Mouse (Mus musculus) urinary bladder, adult 18-20 months (tissue): Measurements from ENCODE around the gene Camkmt.

ENCODE experiments used
- DNase-seq, 2 experiments: peaks; one replicate each; pipeline ENCODE4 v3.0.0; 2022; ENCODE audit warnings: low spot score in 2 of 2, mixed read lengths in 2 of 2

The Camkmt gene

DNA sequence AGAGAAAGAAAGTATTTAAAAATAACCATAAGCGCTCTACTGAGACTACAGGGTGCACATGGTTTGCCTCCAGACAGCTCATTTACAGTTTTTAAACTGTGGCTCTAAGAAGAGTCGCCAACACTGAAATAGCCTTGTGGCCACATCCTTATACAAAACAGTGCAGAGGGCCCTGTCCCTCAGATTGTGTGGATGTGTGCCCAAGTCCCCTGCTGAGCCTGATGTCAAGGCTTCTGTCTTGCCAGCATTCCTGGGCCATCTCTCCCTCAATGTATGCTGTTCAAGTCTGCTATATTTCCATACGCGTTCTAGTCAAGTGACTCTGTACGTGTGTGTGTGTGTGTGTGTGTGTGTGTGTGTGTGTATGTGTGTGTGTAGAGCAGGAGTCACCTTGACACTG lies 201.2 kb downstream of the Camkmt start:
- no peak for DNase-seq

DNA sequence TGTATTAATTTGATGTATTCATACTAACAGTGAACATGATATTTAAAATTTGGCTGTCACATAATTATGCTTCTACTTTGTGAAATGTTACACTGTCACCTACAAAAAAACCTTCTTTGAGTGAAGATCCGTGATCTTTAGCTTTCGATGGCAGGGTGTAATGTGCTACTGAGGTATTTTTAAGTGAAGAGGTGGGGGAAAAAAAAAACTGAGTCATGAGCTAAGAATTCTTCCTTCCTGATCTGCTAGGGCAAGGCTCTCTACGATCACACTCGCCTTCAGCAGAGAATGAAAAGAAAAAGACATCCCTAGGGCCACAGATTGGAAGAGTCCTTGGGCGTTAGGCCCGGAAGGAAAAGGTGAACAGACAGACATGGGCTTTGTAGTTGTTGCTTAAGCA lies 201.9 kb downstream of the Camkmt start:
- DNase-seq: no peak

- DNase-seq: no peak
Measured at GRCm38 (mm10) chr17:85303686-85304085, 213.3 kb downstream of the Camkmt start.

- DNase-seq: no peak
Measured at GRCm38 (mm10) chr17:85308566-85308965, 218.2 kb downstream of the Camkmt start.

DNA sequence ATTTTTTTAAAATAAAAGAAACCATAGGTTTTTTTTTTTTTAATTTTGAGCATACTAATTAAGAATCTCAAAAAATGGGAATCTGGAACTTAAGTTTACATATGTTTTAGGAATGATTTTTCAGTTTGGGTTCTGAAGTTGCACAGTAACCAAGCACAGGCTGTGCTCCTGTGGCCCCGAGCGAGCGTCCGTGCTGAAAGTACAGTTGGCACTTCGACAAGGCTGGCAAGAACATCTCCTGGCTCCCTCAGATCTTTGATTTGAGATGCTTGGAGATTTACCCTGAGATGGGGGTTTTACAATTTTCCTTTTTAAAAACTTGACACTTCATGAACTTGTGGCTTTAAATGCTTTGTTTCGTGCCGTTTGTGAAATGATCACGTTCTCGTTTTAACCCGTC lies 218.7 kb downstream of the Camkmt start:
- DNase-seq: no peak

DNA sequence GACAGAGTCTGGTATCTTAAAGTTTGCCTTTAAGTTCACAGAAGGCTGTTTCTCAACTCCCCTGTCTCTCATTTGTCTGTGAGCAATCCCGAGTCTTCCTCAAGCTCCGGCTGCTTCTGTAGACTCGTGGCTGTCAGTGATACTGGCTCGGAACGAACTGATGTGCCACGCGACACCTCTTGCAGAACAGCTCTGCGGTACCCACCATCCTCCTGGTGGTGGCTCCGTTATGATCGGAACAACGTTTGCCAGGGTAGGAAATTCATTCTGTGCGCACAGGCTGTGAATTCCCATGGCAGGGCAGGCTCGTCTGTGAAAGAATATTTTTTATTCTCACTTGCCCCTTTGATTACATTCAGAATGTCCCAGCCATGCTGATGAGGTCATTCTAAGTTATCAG lies 221.0 kb downstream of the Camkmt start:
- no peak for DNase-seq

DNA sequence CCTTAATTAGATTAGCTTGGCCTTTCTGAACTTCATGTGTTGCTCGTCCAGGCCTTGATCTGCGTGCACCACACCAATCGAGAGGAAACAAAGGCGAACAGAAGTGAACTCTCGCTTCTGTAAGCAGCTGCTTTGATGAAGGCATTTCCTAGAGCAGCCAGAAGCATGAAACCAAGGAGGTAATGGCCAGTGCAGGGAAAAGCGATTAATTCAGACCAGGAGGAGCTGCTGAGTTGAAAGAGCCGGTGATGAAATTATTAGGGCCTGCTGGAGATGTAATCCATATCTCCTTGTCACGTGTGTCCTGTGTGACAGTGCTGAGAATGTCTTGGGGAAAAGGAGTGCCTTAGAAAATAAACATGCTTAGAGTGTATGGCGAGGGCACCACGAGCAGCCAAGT lies 228.0 kb downstream of the Camkmt start:
- no peak for DNase-seq

GRCm38 (mm10) chr17:85319779-85320300 lies 229.5 kb downstream of the Camkmt start:
- DNase-seq: no peak

GRCm38 (mm10) chr17:85328901-85329300 lies 238.5 kb downstream of the Camkmt start:
- no peak for DNase-seq

GRCm38 (mm10) chr17:85335464-85335863 lies 245.1 kb downstream of the Camkmt start:
- DNase-seq: no peak

GRCm38 (mm10) chr17:85337666-85338065 lies 247.3 kb downstream of the Camkmt start:
- no peak for DNase-seq

DNA sequence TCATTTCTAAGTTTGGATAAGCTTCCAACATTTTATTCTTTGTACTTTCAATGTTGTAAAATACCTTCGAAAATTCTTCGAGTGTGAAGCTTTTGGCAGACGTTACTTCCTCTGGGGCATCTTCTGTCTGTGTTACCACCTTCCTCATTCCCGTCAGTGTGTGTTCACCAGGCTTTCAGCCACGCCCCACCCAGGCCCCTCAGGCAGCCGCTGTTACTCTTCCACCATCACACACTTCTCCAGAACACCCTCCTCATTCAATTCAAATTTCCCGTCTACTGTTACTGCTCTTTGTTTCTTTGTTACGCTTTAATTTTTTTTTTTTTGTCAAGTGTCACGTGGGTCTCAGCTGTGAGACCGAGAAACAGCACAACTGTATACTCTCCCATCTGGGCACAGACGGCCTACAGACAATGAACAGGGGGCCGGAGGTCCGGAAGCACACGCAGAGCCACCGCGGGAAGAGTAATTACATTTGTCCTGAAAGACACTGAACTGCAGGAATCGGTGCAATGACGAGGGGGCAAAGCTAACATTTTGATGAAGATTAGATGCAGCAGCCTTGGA lies 250.9 kb downstream of the Camkmt start:
- DNase-seq: no peak

GRCm38 (mm10) chr17:85342471-85342870 lies 252.1 kb downstream of the Camkmt start:
- no peak for DNase-seq

GRCm38 (mm10) chr17:85343435-85343834 lies 253.1 kb downstream of the Camkmt start:
- no peak for DNase-seq

DNA sequence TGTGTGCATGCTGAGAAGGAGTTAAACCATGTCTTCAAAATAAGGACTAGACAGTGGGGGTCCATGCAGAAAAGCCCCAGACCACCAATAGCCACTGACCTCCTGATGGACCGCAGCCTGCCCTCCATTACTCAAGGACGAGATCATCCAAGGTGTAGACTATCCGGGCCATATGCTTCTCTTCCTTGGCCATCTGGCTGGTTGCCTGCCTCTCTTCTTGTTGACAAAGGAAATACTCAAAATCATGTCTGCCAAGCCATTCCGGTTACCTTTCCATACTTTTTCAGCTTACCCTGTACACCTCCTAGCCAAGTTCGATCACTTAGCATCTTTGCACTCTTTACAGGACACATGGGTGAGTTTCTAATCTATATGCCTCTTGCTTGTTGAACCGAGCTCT lies 256.3 kb downstream of the Camkmt start:
- no peak for DNase-seq

DNA sequence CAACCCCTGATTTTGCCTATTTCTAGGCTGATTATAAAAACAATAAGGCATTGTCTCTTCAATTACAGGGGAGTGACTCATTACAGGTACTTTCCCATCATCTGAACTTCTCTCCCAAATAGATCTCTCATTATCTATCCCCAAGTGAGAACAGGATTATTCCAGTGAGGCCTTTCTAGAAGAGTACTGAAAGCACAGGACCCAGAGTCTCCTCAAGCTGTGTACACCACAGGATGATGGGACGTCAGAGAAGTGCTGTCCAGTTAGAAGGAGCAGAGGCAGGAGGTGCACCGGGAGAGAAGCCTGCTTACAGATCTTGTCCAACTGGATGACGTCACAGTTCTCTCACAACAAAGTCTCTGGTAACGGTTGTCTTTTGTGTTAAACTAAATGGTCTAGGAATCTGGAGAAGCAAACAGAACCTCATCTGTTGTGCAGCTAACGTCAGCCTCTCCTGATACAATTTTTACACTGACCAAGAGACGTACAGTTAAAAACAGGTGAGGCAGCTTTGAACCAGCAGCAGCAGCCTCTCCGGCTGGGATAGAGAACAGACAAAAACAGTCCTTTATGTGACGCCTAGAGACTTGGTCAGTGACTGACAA lies 259.1 kb downstream of the Camkmt start:
- no peak for DNase-seq

DNA sequence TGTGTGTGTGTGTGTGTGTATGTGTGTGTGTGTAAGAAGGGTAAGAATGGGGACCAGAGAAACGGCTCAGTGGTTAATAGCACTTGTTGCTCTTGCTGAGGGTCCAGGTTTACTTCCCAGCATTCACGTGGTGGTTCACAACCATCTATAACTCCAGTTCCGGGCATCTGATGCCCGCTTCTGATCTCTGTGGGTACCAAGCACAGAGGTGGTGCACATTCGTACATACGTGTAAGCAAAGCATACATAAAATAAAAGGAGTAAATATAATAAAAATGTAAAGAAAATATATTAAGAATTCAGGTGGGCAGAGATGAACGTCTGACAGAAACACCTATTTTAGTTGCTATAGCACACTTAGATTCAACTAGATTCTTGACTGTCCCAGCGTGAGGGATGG lies 260.9 kb downstream of the Camkmt start:
- DNase-seq: no peak

DNA sequence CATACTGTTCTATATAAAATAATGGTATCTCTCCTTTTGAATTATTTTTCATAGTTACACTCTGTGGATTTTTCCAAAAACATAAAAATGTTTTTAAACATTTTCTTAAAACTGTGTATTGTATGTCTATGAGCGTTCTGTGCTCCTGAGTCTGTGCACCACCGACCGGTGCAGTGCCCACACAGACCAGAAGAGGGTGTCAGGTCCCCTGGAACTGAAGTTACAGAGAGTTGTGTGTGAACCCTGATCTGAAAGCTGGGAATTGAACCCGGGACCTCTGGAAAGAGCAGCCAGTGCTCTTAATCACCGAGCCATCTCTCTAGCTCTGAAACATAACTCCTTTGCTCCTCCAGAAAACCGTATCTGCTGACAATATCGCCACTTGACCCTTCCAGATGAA lies 262.4 kb downstream of the Camkmt start:
- no peak for DNase-seq

GRCm38 (mm10) chr17:85353191-85353590 lies 262.8 kb downstream of the Camkmt start:
- DNase-seq: no peak

DNA sequence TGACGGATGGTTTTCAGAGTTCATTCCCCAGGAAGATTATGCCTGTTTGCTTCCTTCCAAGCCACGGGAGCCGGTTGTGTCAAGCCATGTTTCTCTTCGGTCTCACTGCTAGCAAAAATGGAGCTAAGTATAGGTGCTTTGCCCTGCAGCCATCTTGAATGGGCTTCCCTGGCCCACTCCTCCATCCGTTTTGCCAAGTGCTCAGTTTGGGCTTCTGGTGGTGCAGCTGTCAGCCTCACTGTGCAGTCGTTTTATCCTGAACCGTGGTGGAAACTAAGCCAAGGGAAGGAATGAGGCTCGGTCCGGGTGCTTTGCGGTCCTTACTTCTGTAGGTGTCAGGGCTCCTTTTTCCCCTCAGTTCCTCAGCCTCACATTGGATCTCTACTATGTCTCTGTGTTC lies 263.3 kb downstream of the Camkmt start:
- no peak for DNase-seq

DNA sequence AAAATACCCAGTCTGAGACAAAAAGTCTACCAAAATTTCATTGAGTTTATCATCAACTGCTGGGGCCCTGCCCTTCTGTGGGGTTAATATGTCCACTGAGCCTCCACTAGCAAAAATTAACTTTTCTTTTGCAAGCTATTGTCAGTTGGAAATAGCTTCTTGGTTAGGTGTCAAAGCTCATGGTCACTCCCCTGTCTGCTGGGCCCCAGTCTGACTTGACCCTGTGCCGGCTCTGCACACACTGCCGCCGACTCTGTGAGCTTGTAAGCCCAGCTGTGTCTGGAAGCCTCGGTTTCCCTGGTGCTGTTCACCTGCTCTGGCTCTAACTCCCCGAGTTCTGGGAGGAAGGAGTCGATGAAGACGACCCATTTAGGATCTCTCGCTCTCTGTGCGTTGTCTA lies 265.0 kb downstream of the Camkmt start:
- DNase-seq: no peak

DNA sequence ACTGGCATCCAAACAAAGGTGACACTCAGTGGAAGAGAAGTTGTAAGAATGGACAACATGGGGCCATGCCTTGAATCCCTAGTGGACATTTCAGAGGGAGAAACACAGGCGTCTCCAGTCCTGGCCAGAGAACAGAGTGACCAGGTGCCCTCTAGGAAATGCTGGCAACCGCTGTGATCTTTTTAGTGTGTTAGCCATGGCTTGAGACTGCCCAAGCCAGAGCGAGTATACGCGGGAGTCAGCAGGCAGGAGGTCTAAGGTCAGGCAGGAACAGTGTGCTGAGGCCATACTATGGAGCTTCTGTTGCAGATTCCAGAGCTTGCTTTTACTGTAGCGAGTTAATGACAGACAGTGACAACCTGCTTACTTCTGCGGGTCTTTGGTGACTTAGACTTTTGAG lies 270.7 kb downstream of the Camkmt start:
- no peak for DNase-seq

GRCm38 (mm10) chr17:85367319-85367718 lies 277.0 kb downstream of the Camkmt start:
- DNase-seq: no peak

- no peak for DNase-seq
Measured at GRCm38 (mm10) chr17:85368776-85369175, 278.4 kb downstream of the Camkmt start.
